Mouse (Mus musculus): ENCODE results near the gene Metrn. TPM values are rescaled to one million over a fixed set of nuclear protein-coding genes. Genes with fewer than 3 reads are reported as not detected.

The Metrn gene
- polyA plus RNA-seq, 1 experiment = 29.6 TPM

DNA sequence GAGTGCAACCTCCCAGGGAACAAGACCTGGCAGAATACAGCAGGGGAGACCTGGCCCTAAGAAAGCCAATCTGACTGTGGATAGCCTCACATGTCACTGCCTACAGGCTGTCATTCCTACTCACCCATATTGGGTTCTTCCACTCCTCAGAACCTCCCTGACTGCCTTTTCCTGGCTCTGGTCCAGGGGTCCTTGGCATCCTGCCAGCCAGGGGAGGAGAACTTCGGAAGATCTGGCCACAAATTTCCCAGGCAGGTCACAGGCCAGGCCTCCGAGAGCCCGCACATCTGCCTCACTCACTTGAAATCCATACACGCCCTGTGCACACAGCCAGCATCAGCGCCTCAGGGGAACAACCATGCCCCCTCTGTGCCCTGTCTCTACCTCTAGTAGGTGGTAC lies 45.5 kb downstream of the Metrn start:
- Histone ChIP-seq H3K9ac (ENCODE audit: low read depth, poor library complexity, severe bottlenecking) (no peak overlapping the region), H3K27me3 (ENCODE audit: control insufficient read depth, insufficient read depth, low read length, poor library complexity, severe bottlenecking) (no peaks in the 10 kb centered on the region), H3K27ac (ENCODE audit: insufficient read depth, low read length) (no peak overlapping the region)

DNA sequence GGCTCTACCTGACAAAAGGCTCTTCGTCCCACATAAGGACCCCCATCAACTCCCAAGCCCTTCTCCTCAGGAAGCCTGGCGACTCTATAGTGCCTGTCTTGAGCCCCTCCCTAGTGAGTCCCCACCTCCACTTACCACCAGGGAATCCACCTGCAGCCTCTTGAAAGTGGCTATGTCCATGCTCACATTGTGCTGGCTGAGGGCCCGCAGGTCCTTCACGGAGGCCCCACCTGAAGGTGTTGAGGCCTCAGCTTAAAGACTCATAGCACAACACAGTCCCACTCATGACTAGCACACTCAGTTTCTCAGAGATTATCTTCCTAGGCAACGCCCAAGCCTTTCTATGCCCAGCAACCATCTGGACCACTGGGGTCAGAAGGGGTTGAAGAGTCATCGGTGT lies 47.6 kb downstream of the Metrn start:
- no peak for TF ChIP-seq POLR2A (IDR thresholded peaks at IDR 0.05; ENCODE audit: insufficient read depth, low read length)
- TF ChIP-seq CTCF (IDR thresholded peaks at IDR 0.05; ENCODE audit: low read depth, low read length) = no peak
- TF ChIP-seq EP300 (IDR thresholded peaks at IDR 0.05; ENCODE audit: insufficient read depth, low read depth, low read length) = no peak
- no peak overlapping the region for H3K27ac ChIP-seq (ENCODE audit: insufficient read depth, low read length)

More for the DNA sequence above, 45.5 kb downstream of the Metrn start:
- Histone ChIP-seq H3K4me1 (ENCODE audit: control insufficient read depth, insufficient read depth, low read length) (peaks cover 12% of the 10 kb centered on the region), H3K36me3 (ENCODE audit: control insufficient read depth, insufficient read depth, low read length, poor library complexity, severe bottlenecking) (no peaks in the 10 kb centered on the region), H3K9me3 (replicated peaks; ENCODE audit: control insufficient read depth, insufficient read depth, low read length, poor library complexity, severe bottlenecking) (no peaks in the 10 kb centered on the region), H3K4me3 (ENCODE audit: low read depth, low read length) (no peak overlapping the region)
- TF ChIP-seq POLR2A (IDR thresholded peaks at IDR 0.05; ENCODE audit: insufficient read depth, low read length) (no peak), CTCF (IDR thresholded peaks at IDR 0.05; ENCODE audit: low read depth, low read length) (no peak), EP300 (IDR thresholded peaks at IDR 0.05; ENCODE audit: insufficient read depth, low read depth, low read length) (no peak)

DNA sequence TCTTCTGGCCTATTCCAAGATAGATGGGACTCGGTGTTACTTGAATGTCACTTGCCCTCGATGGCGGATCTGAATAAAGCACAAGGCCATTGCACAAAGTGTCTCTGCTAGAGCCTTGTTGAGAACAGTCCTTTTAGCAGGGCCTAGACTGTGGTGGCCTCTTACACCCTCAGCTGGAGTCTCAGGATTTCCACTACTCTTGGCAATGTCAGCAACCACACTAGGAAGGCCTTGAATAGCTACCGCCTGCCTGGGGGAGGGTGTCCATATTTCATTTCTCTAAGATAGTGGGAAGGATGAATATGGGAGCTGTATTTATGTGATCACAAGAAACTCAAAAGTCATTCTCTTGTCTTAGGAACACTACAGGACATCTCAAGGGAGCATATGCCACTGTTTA lies 48.7 kb downstream of the Metrn start:
- H3K9ac ChIP-seq (ENCODE audit: low read depth, poor library complexity, severe bottlenecking) = no peak overlapping the region
- H3K27ac ChIP-seq (ENCODE audit: insufficient read depth, low read length) = no peak overlapping the region
- TF ChIP-seq EP300 (IDR thresholded peaks at IDR 0.05; ENCODE audit: insufficient read depth, low read depth, low read length) (no peak), CTCF (IDR thresholded peaks at IDR 0.05; ENCODE audit: low read depth, low read length) (no peak), POLR2A (IDR thresholded peaks at IDR 0.05; ENCODE audit: insufficient read depth, low read length) (no peak)
- H3K27me3 ChIP-seq (ENCODE audit: control insufficient read depth, insufficient read depth, low read length, poor library complexity, severe bottlenecking) = no peaks in the 10 kb centered on the region
- no peak overlapping the region for H3K4me3 ChIP-seq (ENCODE audit: low read depth, low read length)
- H3K9me3 ChIP-seq (replicated peaks; ENCODE audit: control insufficient read depth, insufficient read depth, low read length, poor library complexity, severe bottlenecking) = no peaks in the 10 kb centered on the region
- H3K36me3 ChIP-seq (ENCODE audit: control insufficient read depth, insufficient read depth, low read length, poor library complexity, severe bottlenecking) = no peaks in the 10 kb centered on the region
- no peaks in the 10 kb centered on the region for H3K4me1 ChIP-seq (ENCODE audit: control insufficient read depth, insufficient read depth, low read length)

More for the DNA sequence above, 47.6 kb downstream of the Metrn start:
- Histone ChIP-seq H3K36me3 (ENCODE audit: control insufficient read depth, insufficient read depth, low read length, poor library complexity, severe bottlenecking) (no peaks in the 10 kb centered on the region), H3K9me3 (replicated peaks; ENCODE audit: control insufficient read depth, insufficient read depth, low read length, poor library complexity, severe bottlenecking) (no peaks in the 10 kb centered on the region), H3K4me1 (ENCODE audit: control insufficient read depth, insufficient read depth, low read length) (peaks cover 4% of the 10 kb centered on the region), H3K9ac (ENCODE audit: low read depth, poor library complexity, severe bottlenecking) (no peak overlapping the region), H3K4me3 (ENCODE audit: low read depth, low read length) (no peak overlapping the region), H3K27me3 (ENCODE audit: control insufficient read depth, insufficient read depth, low read length, poor library complexity, severe bottlenecking) (no peaks in the 10 kb centered on the region)

DNA sequence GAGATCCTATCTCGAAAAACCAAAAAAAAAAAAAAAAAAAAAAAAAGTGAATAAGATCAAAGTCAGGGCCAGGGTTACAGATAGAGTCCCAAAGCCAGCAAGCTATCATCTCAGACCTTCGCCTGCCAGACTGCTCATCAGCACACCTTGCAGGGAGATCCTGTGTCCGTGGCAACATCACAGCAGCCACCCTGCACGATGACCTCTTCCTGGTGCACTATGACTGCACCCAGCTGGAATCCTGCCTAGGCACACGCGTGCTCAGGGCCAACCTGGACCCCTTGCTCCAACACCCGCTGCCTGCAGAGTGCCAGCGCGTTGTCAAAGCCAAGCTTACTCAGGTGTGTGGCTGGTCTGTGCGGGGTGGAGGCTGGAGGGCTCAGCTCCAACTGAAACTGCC lies 52.6 kb downstream of the Metrn start:
- no peaks in the 10 kb centered on the region for H3K4me1 ChIP-seq (ENCODE audit: control insufficient read depth, insufficient read depth, low read length)
- no peak overlapping the region for H3K9ac ChIP-seq (ENCODE audit: low read depth, poor library complexity, severe bottlenecking)
- no peak overlapping the region for H3K27ac ChIP-seq (ENCODE audit: insufficient read depth, low read length)
- H3K27me3 ChIP-seq (ENCODE audit: control insufficient read depth, insufficient read depth, low read length, poor library complexity, severe bottlenecking) = no peaks in the 10 kb centered on the region
- TF ChIP-seq CTCF (IDR thresholded peaks at IDR 0.05; ENCODE audit: low read depth, low read length) = no peak
- TF ChIP-seq POLR2A (IDR thresholded peaks at IDR 0.05; ENCODE audit: insufficient read depth, low read length) = no peak
- no peak for TF ChIP-seq EP300 (IDR thresholded peaks at IDR 0.05; ENCODE audit: insufficient read depth, low read depth, low read length)
- H3K4me3 ChIP-seq (ENCODE audit: low read depth, low read length) = no peak overlapping the region
- no peaks in the 10 kb centered on the region for H3K36me3 ChIP-seq (ENCODE audit: control insufficient read depth, insufficient read depth, low read length, poor library complexity, severe bottlenecking)
- H3K9me3 ChIP-seq (replicated peaks; ENCODE audit: control insufficient read depth, insufficient read depth, low read length, poor library complexity, severe bottlenecking) = no peaks in the 10 kb centered on the region

DNA sequence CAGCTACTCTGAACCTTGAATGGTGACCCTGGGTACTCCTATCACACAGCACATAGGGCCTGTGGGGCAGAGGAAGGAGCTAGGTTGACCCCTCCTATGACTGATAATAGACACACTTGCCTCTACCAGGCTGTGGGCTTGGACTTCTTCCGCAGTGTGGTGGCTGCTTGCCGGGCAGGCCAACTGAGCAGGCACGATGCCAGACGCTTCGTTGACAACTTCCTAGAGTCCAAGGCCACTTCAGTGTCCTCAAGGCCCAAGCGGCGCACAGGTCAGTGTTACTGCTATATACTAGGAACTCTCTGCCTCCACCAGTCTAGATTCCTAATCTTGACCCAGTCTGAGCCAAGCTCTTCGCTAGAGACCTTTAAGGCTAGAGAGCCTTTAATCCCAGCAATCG lies 53.1 kb downstream of the Metrn start:
- H3K27ac ChIP-seq (ENCODE audit: insufficient read depth, low read length) = no peak overlapping the region
- H3K9me3 ChIP-seq (replicated peaks; ENCODE audit: control insufficient read depth, insufficient read depth, low read length, poor library complexity, severe bottlenecking) = no peaks in the 10 kb centered on the region
- H3K9ac ChIP-seq (ENCODE audit: low read depth, poor library complexity, severe bottlenecking) = no peak overlapping the region
- H3K36me3 ChIP-seq (ENCODE audit: control insufficient read depth, insufficient read depth, low read length, poor library complexity, severe bottlenecking) = no peaks in the 10 kb centered on the region
- no peak overlapping the region for H3K4me3 ChIP-seq (ENCODE audit: low read depth, low read length)
- no peaks in the 10 kb centered on the region for H3K4me1 ChIP-seq (ENCODE audit: control insufficient read depth, insufficient read depth, low read length)
- no peaks in the 10 kb centered on the region for H3K27me3 ChIP-seq (ENCODE audit: control insufficient read depth, insufficient read depth, low read length, poor library complexity, severe bottlenecking)
- TF ChIP-seq CTCF (IDR thresholded peaks at IDR 0.05; ENCODE audit: low read depth, low read length) (no peak), EP300 (IDR thresholded peaks at IDR 0.05; ENCODE audit: insufficient read depth, low read depth, low read length) (no peak), POLR2A (IDR thresholded peaks at IDR 0.05; ENCODE audit: insufficient read depth, low read length) (no peak)

Other genes starting within 250 kb of the Metrn start
- 0.32 and 0.48 TPM in 2 replicates for gene Sox8, start 226.4 kb downstream of the Metrn start, polyA plus RNA-seq (2011; ENCODE audit: insufficient read depth, insufficient read length, low read depth, missing spikeins)
- gene Lmf1, start 218.1 kb downstream of the Metrn start, polyA plus RNA-seq (2011; ENCODE audit: insufficient read depth, insufficient read length, low read depth, missing spikeins) = 15.2 and 16.1 TPM in 2 replicates
- 12.4 and 17.3 TPM in 2 replicates for gene Gng13, start 80.0 kb downstream of the Metrn start, polyA plus RNA-seq (2011; ENCODE audit: insufficient read depth, insufficient read length, low read depth, missing spikeins)
- gene Chtf18, start 69.7 kb downstream of the Metrn start, polyA plus RNA-seq (2011; ENCODE audit: insufficient read depth, insufficient read length, low read depth, missing spikeins) = 39.4 and 47.2 TPM in 2 replicates
- 17.0 and 18.4 TPM in 2 replicates for gene Rpusd1, start 69.5 kb downstream of the Metrn start, polyA plus RNA-seq (2011; ENCODE audit: insufficient read depth, insufficient read length, low read depth, missing spikeins)
- 0.30 TPM in 1 of 2 replicates, not detected in the other for gene Mslnl, start 61.1 kb downstream of the Metrn start, polyA plus RNA-seq (2011; ENCODE audit: insufficient read depth, insufficient read length, low read depth, missing spikeins)
- gene Msln, start 42.8 kb downstream of the Metrn start, polyA plus RNA-seq (2011; ENCODE audit: insufficient read depth, insufficient read length, low read depth, missing spikeins) = 9.6 and 15.1 TPM in 2 replicates
- gene Narfl, start 23.4 kb downstream of the Metrn start, polyA plus RNA-seq (2011; ENCODE audit: insufficient read depth, insufficient read length, low read depth, missing spikeins) = 18.8 and 21.3 TPM in 2 replicates
- gene Haghl, start 11.5 kb downstream of the Metrn start, polyA plus RNA-seq (2011; ENCODE audit: insufficient read depth, insufficient read length, low read depth, missing spikeins) = 25.7 and 32.1 TPM in 2 replicates
- not detected in 2 replicates for gene Ccdc78, start 10.6 kb downstream of the Metrn start, polyA plus RNA-seq (2011; ENCODE audit: insufficient read depth, insufficient read length, low read depth, missing spikeins)
- gene Fam173a, start 4.2 kb downstream of the Metrn start, polyA plus RNA-seq (2011; ENCODE audit: insufficient read depth, insufficient read length, low read depth, missing spikeins) = 26.0 and 30.6 TPM in 2 replicates
- gene AC134908.4, start 1.5 kb downstream of the Metrn start, polyA plus RNA-seq (2011; ENCODE audit: insufficient read depth, insufficient read length, low read depth, missing spikeins) = 1.6 and 2.6 TPM in 2 replicates
- gene Fbxl16, start 11.9 kb upstream of the Metrn start, polyA plus RNA-seq (2011; ENCODE audit: insufficient read depth, insufficient read length, low read depth, missing spikeins) = 4.7 and 7.0 TPM in 2 replicates
- gene Wdr24, start 26.5 kb upstream of the Metrn start, polyA plus RNA-seq (2011; ENCODE audit: insufficient read depth, insufficient read length, low read depth, missing spikeins) = 19.8 and 20.7 TPM in 2 replicates
- gene Jmjd8, start 31.7 kb upstream of the Metrn start, polyA plus RNA-seq (2011; ENCODE audit: insufficient read depth, insufficient read length, low read depth, missing spikeins) = 13.2 and 16.7 TPM in 2 replicates
- gene Stub1, start 36.3 kb upstream of the Metrn start, polyA plus RNA-seq (2011; ENCODE audit: insufficient read depth, insufficient read length, low read depth, missing spikeins) = 97.8 and 103 TPM in 2 replicates
- not detected in 2 replicates for gene Rhbdl1, start 40.2 kb upstream of the Metrn start, polyA plus RNA-seq (2011; ENCODE audit: insufficient read depth, insufficient read length, low read depth, missing spikeins)
- 1.4 and 2.3 TPM in 2 replicates for gene Gm20683, start 44.6 kb upstream of the Metrn start, polyA plus RNA-seq (2011; ENCODE audit: insufficient read depth, insufficient read length, low read depth, missing spikeins)
- gene Rhot2, start 47.7 kb upstream of the Metrn start, polyA plus RNA-seq (2011; ENCODE audit: insufficient read depth, insufficient read length, low read depth, missing spikeins) = 23.6 and 29.8 TPM in 2 replicates
- 10.5 and 11.6 TPM in 2 replicates for gene Wdr90, start 64.4 kb upstream of the Metrn start, polyA plus RNA-seq (2011; ENCODE audit: insufficient read depth, insufficient read length, low read depth, missing spikeins)
- gene Mcrip2, start 71.6 kb upstream of the Metrn start, polyA plus RNA-seq (2011; ENCODE audit: insufficient read depth, insufficient read length, low read depth, missing spikeins) = 6.1 and 8.3 TPM in 2 replicates
- gene Mettl26, start 77.9 kb upstream of the Metrn start, polyA plus RNA-seq (2011; ENCODE audit: insufficient read depth, insufficient read length, low read depth, missing spikeins) = 27.9 and 32.6 TPM in 2 replicates
- gene Wfikkn1, start 83.7 kb upstream of the Metrn start, polyA plus RNA-seq (2011; ENCODE audit: insufficient read depth, insufficient read length, low read depth, missing spikeins) = 0.37 and 0.69 TPM in 2 replicates
- gene Rab40c, start 122.6 kb upstream of the Metrn start, polyA plus RNA-seq (2011; ENCODE audit: insufficient read depth, insufficient read length, low read depth, missing spikeins) = 21.3 and 22.7 TPM in 2 replicates
- 61.8 and 62.8 TPM in 2 replicates for gene Pigq, start 147.8 kb upstream of the Metrn start, polyA plus RNA-seq (2011; ENCODE audit: insufficient read depth, insufficient read length, low read depth, missing spikeins)
- gene Nhlrc4, start 147.8 kb upstream of the Metrn start, polyA plus RNA-seq (2011; ENCODE audit: insufficient read depth, insufficient read length, low read depth, missing spikeins) = 1.2 TPM in 1 of 2 replicates, not detected in the other
- gene A930017K11Rik, start 155.4 kb upstream of the Metrn start, polyA plus RNA-seq (2011; ENCODE audit: insufficient read depth, insufficient read length, low read depth, missing spikeins) = not detected in 2 replicates
- gene Capn15, start 188.7 kb upstream of the Metrn start, polyA plus RNA-seq (2011; ENCODE audit: insufficient read depth, insufficient read length, low read depth, missing spikeins) = 14.2 and 17.0 TPM in 2 replicates

Data from ES-Bruce4 (cell line).